Mouse (Mus musculus): ENCODE data around the gene Ptprz1. TPM values are rescaled to one million over a fixed set of nuclear protein-coding genes. Genes with fewer than 3 reads are reported as not detected.

Gene Ptprz1
- total and polyA plus RNA-seq, 3 experiments, result not detected

DNA sequence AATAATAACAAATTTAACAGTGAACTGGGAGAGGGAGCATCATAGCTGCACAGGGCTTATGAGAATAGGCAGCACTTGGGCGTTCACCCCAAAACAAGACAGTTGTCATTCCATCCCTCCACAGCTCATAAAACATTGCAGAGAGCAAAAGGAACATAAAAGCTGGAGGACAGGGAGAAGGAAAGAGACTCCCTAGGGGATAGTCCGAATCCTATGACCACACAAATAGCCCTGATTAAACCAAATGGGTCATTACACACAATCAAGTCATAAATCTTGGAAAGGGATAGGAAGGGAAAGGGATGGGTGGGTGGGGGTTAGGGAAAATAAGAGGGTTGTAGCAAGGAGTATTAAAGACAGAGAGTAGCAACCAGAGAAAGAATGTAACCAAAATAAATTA lies 203.0 kb downstream of the Ptprz1 start:
- in situ Hi-C loops (cut with MboI; ENCODE audit: low pct_ligation_motif_present, low pct_unique_long_range_greater_than_20kb, low sequenced_read_pairs) (no loop called here), dilution Hi-C loops (cut with MboI; ENCODE audit: extremely low pct_ligation_motif_present, extremely low pct_unique_long_range_greater_than_20kb, low sequenced_read_pairs) (no loop called here)
- Histone ChIP-seq H3K36me3 (replicated peaks in 1 of 2; ENCODE audit: control insufficient read depth in 1 of 2, insufficient read depth in 1 of 2, low read length in 1 of 2) (no peaks in the 10 kb centered on the region), H3K9me3 (replicated peaks; ENCODE audit: low read length) (no peaks in the 10 kb centered on the region), H3K4me3 (replicated peaks in 1 of 3; ENCODE audit: low read depth in 2 of 3, low read length in 2 of 3, poor library complexity in 1 of 3) (no peak overlapping the region), H3K4me1 (ENCODE audit: control insufficient read depth in 1 of 2, insufficient read depth in 2 of 2) (no peaks in the 10 kb centered on the region), H3K4me2 (ENCODE audit: insufficient read depth, low read depth, poor library complexity, severe bottlenecking) (no peak overlapping the region), H3K27ac (ENCODE audit: insufficient read depth, low read depth) (no peak overlapping the region), H3K79me2 (replicated peaks; ENCODE audit: control insufficient read depth, extremely low read depth, insufficient read depth, poor library complexity, severe bottlenecking) (no peaks in the 10 kb centered on the region), H3K9ac (ENCODE audit: insufficient read depth, low read depth) (no peak overlapping the region), H3K27me3 (replicated peaks) (no peaks in the 10 kb centered on the region)
- DNase-seq (ENCODE audit: extremely low read depth), result no peak
- TF ChIP-seq EP300 (IDR thresholded peaks at IDR 0.05; ENCODE audit: low read length) (no peak), TBP (conservative IDR thresholded peaks at IDR 0.05; ENCODE audit: low read depth, low read length) (no peak), CHD1 (IDR thresholded peaks at IDR 0.05; ENCODE audit: low read depth, low read length) (no peak), GABPA (IDR thresholded peaks at IDR 0.05; ENCODE audit: insufficient replicate concordance, low read depth, low read length) (no peak), BHLHE40 (IDR thresholded peaks at IDR 0.05; ENCODE audit: low read depth, low read length) (no peak), ZMIZ1 (IDR thresholded peaks at IDR 0.05; ENCODE audit: low read depth, low read length) (no peak), MAFK (IDR thresholded peaks at IDR 0.05; ENCODE audit: insufficient replicate concordance, low read length) (no peak), HCFC1 (IDR thresholded peaks at IDR 0.05; ENCODE audit: low read depth, low read length) (no peak)

DNA sequence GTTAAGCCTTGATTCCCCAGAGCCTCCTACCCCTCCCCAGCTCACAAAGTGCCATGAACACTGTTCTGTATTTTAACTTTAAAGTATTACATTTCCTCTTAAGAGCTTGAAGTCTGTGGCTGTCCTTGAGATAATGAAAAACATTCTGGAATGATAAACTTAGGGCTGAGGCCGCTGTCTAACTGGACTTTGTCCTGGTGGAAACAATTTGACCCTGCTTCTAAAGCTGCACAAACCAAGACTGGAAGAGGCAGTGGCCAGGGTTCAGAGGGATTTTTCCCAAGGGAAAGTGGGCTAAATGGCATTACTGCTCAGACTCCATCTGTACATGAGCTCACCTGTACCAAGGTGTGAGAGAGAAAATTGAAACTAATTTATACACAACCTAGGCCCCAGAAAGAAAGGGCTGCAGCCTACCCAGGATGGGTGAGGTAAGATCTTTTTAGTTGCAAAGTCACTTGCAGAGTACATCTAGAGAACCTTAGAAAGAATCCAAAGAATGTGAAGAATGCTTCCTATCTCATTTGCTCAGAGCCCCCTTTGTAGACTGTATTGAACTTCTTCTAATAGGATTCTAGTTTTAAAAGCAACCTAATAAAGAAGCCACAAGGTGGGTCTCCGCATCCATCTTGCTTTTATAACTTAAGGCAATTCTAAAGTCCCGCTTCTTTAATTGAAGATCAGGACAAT lies 204.8 kb downstream of the Ptprz1 start:
- Histone ChIP-seq H3K36me3 (replicated peaks in 1 of 2; ENCODE audit: control insufficient read depth in 1 of 2, insufficient read depth in 1 of 2, low read length in 1 of 2) (no peaks in the 10 kb centered on the region), H3K9ac (ENCODE audit: insufficient read depth, low read depth) (no peak overlapping the region), H3K27me3 (replicated peaks) (no peaks in the 10 kb centered on the region), H3K4me1 (ENCODE audit: control insufficient read depth in 1 of 2, insufficient read depth in 2 of 2) (no peaks in the 10 kb centered on the region), H3K4me2 (ENCODE audit: insufficient read depth, low read depth, poor library complexity, severe bottlenecking) (no peak overlapping the region), H3K79me2 (replicated peaks; ENCODE audit: control insufficient read depth, extremely low read depth, insufficient read depth, poor library complexity, severe bottlenecking) (no peaks in the 10 kb centered on the region), H3K27ac (ENCODE audit: insufficient read depth, low read depth) (no peak overlapping the region), H3K4me3 (replicated peaks in 1 of 3; ENCODE audit: low read depth in 2 of 3, low read length in 2 of 3, poor library complexity in 1 of 3) (no peak overlapping the region), H3K9me3 (replicated peaks; ENCODE audit: low read length) (no peaks in the 10 kb centered on the region)
- in situ Hi-C loops (cut with MboI; ENCODE audit: low pct_ligation_motif_present, low pct_unique_long_range_greater_than_20kb, low sequenced_read_pairs), result no loop called here
- TF ChIP-seq PAX5 (IDR thresholded peaks at IDR 0.05; ENCODE audit: low read length) (no peak), CHD2 (IDR thresholded peaks at IDR 0.05; ENCODE audit: low read length) (no peak), UBTF (IDR thresholded peaks at IDR 0.05; ENCODE audit: low read depth, low read length) (no peak), ZMIZ1 (IDR thresholded peaks at IDR 0.05; ENCODE audit: low read depth, low read length) (no peak), POLR2A (IDR thresholded peaks at IDR 0.05; ENCODE audit: low read depth, low read length) (no peak), MAFK (IDR thresholded peaks at IDR 0.05; ENCODE audit: insufficient replicate concordance, low read length) (no peak), MEF2A (IDR thresholded peaks at IDR 0.05; ENCODE audit: borderline replicate concordance, low read depth, low read length) (no peak), ZC3H11A (IDR thresholded peaks at IDR 0.05; ENCODE audit: low read depth, low read length) (no peak), GABPA (IDR thresholded peaks at IDR 0.05; ENCODE audit: insufficient replicate concordance, low read depth, low read length) (no peak), SIN3A (IDR thresholded peaks at IDR 0.05; ENCODE audit: low read length) (no peak), ELF1 (IDR thresholded peaks at IDR 0.05; ENCODE audit: low read depth, low read length) (no peak)
- no peak for DNase-seq (ENCODE audit: extremely low read depth)
- dilution Hi-C loops (cut with MboI; ENCODE audit: extremely low pct_ligation_motif_present, extremely low pct_unique_long_range_greater_than_20kb, low sequenced_read_pairs), result no loop called here
